Mouse (Mus musculus) thymus, postnatal 0 days (tissue): ENCODE data around the gene Mcf2l. TPM values are rescaled to one million over a fixed set of nuclear protein-coding genes. Genes with fewer than 3 reads are reported as not detected.

Source experiments
- DNase-seq: peaks from one replicate; pipeline ENCODE4 v3.0.0-alpha.2; 2015; ENCODE audit warnings: low spot score
- polyA plus RNA-seq: library from polyadenylated mRNA; unstranded; fragments of >200 nt; fragmentation: Nextera tagmentation; extraction: Ambion mirVana; gene quantifications from 2 replicates; pipeline ENCODE4 v1.2.1, GENCODE M21; 2015

Gene Mcf2l
- polyA plus RNA-seq, 1 experiment from 2014 or later = 4.8 TPM

DNA sequence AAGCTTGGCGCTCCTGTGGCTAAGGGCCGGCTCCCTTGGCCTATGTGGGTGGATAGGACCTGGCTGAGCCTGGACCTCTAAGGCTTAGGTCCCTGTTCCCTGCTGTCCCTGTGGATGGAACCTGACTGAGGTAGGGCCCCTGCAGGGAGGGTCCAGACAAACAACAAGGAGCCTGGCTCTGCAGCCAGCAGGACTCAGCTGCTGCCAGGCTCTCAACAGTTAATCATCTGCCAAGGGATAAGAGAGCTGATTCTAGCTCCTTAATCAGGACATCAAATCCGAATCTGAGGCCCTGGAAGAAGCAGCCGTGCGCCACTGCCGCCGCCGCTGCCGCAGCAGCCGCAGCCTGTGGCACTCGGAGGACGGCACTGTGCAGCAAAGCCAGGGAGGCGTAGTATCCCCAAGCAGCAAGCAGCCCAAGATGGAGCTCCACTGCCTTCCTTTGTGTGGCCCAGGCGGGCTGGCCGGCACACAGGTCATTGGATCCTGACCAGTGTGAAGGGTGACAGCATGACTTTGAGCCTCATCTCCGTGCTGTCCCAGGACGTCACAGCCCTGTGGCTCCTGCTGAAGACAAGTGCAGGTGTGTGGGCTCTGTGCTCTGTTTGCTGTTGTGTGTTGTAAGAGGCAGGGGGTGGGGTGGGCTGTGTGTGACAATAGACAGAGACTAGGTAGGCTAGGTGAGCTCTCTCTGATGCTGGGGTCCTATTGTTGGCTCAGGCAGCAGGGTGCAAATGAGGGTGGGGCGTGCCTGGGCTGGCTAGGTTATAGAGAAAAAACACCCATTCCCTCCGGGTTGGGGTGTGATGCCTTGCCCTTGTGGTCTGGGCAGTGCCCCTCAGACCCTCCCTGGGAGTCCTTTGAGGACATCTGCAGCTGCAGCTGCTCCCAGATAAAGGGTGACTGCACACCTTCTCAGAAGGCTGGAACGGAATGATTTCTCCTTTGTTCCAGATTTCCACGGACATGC, 74.3 kb downstream of the Mcf2l start:
- DNase-seq = no peak

DNA sequence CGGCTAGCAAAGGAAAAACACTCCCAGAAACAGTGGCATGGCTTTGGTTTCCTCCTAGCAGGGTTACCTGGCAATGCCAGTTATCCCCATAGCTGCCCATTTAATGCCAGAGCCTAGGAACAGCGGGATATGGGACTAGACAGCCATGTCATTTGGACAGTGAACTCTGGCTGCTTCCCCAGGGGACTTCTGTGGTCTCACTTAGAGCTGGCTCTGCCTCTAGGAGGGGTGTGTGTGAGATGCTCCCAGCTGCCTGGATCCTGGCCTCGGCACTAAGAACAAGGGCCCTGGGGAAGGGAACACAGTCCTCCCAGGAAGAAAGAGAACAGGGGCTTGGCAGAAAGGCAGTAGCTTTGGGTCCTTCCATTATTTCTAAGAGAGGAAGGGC, 75.0 kb downstream of the Mcf2l start:
- DNase-seq = no peak

DNA sequence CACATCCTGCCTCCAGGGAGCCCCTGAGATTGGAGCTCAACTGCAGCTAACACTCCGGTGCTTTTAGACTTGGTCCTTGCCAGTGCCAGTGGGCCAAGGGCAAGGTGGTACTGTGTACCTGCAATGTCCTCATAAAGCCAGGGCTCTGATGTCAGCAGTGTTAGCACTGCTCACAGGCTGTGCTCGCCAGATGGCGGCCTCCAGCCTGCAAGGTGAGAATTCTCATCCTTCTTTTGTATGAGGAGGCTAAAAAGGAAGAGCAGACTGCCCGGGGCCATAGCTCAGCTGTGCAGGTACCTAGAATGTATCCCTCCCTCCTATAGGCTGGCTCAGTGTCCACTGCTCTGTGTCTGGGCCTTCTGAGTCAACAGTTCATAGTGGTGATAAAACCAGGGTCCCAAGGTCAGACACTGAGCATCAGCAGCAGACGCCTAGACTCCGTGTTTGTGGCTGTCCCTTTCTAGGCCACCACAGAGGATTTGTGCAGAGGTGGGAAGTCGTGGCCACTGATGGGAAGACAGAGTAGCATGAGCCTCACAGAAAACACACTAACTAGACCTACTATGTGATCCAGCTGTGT, 77.5 kb downstream of the Mcf2l start:
- DNase-seq = no peak

DNA sequence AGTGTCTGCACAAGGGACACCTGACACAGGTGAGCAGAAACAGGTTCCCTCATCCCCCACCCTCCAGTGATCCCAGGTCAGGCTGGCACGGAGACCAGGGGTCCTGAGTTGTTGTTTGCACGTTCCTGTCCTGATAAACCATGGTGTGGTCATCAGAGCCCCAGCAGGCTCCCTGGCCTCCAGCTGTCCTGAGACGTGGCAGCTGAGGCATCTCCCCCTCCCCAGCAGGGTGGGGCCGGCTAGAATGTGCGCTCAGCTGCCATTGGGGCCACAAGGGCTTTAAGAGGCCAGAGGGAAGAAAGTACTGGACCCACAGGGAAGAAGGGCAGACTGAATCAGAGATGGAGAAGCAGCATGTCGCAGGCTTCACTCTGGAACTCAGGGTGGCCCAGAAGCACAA, 79.1 kb downstream of the Mcf2l start:
- no peak for DNase-seq

DNA sequence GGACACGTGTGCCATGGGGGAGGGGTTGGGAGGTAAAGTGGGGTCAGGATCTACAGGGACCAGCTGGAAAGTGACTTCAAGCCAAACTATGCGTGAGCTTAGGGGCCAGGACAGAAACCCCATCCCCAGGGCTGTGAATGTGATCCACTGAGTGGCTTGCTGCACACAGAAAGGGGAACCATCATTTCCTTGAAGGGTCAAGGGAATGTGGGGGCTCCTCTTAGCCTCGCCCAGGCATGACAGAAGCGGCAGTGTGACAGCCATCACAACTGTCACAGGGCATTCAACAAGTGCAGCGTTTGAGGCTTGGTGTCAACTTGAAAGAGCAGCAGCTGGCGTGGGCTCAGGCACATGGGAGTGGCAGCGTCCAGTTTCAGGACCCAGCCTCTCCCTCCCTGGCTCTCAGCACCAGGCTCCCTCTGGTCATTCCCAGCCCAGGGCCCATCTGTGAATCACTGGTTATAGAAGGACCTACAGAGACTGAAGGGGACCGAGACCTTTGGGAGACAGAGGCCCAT, 81.8 kb downstream of the Mcf2l start:
- no peak for DNase-seq

DNA sequence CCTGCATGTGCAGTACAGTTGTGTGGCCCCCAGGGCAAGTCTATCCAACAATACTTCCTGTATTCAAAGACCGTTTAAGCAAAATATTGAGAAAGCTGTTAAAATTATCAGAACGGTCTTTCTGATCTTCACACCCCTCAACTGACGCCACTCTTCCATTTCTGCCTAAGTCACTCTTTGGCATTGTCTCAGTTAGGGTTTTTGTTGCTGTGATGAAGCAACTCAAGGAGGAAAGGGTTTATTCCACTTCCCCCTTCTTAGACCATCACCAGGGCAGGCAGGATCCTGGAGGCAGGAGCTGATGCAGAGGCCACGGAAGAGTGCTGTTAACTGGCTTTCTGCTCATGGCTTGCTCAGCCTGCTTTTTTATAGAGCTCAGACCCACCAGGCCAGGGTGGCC, 82.3 kb downstream of the Mcf2l start:
- DNase-seq = no peak

DNA sequence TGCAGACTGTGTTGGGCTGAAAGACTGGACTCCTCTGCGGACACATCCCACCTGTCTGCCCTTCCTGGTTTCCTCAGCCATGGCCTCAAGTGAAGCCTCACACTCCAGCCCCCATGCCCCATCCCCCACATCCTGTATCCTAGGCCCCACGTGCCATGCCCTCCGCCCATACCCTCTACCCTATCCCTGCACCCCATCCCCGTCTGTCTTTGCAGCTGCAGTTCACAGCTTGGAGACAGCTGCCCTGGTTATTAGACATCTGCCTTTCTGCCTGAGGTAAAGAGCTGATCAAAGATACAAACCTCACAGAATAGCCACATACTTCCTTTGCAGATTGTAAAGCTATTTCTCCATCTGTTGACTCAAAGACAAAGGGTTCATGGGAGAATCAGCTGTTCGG, 83.3 kb downstream of the Mcf2l start:
- DNase-seq = peak; percentile 66

DNA sequence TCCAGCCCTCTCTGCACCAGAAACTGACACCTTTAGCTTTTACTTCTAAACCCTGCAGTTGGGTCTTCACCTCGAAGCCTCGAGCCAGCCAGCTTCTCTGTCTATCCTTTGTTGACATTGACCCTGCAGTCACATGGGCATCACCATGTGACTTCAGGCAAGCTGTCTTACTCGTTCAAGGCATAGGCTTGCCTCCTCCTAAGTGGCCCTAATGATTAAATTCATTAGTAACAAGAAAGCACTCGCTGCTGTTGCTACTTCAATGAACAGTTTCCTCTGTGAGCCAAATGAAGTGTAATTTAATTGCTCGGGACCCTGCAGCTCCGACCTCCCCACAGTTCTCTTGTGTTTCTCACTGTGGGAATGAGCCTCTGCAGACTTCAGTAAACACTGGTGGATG, 83.8 kb downstream of the Mcf2l start:
- DNase-seq = no peak

DNA sequence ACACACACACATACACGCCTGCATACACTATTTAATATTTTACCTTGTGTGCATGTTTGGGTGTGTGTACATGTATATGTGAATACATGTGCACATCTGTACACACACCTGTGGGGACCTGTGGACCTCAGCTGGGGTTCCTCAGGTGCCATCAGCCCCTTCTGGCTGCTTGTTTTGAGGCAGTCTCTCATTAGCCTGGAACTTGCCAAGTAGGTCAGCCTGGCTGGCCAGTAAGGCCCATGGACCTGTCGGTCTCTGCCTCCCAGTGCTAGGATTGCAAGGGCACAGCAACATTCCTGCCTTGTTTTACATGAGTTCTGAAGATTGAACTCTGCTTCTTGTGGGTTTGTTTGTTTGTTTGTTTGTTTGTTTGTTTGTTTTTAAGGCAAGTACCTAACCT, 87.0 kb downstream of the Mcf2l start:
- no peak for DNase-seq

DNA sequence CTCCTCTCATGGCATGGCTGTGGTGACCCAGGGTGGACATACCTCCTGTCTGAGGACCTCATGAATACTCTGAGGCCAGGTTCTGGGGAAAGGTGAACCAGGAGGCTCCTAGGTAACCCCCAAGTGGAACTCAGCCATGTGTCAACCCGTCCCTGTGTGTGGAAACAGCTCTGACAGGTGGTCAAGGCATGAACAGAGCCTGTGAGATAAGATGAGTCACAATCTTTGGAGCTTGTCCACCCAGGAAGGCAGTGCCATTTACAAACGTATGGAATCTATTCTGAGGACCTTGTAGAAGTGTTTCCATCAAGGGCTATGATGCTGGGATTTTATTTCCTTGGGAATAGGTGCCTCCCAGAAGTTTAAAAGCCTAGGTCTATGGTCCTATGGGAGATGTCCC, 87.6 kb downstream of the Mcf2l start:
- DNase-seq = no peak

DNA sequence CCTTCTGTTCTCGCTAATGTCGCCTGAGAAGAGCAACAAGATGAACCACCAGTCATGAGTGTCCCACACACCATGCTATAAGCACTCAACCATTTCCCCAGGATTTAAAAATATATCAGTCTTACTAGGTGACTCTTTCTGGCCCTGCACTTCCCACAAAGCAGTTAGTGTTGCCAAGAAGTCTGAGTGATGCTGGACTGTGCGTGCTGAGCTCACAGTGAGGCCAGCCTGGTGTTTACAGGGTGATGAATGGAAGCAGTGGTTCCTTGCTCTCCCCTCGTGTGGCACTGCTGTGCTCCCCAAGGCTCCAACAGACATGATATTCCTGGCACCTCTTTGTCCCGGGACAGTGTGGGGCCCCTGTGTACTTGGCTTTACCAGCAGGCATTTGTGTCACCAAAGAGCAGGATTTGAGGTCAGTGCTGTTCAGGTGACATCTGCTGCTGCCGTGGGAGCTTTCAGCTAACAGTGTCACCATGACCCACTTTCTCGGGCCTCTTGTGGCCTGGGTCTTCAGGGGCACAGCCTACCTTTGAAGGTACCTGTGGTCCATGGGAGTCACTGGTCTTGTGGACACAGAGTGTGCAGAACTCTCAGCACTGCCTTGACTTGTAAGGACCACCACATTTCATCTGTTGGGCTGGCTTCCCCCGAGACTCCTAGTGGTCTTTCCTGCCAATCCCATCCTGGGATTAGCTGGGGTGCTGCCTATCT, 88.4 kb downstream of the Mcf2l start:
- no peak for DNase-seq

DNA sequence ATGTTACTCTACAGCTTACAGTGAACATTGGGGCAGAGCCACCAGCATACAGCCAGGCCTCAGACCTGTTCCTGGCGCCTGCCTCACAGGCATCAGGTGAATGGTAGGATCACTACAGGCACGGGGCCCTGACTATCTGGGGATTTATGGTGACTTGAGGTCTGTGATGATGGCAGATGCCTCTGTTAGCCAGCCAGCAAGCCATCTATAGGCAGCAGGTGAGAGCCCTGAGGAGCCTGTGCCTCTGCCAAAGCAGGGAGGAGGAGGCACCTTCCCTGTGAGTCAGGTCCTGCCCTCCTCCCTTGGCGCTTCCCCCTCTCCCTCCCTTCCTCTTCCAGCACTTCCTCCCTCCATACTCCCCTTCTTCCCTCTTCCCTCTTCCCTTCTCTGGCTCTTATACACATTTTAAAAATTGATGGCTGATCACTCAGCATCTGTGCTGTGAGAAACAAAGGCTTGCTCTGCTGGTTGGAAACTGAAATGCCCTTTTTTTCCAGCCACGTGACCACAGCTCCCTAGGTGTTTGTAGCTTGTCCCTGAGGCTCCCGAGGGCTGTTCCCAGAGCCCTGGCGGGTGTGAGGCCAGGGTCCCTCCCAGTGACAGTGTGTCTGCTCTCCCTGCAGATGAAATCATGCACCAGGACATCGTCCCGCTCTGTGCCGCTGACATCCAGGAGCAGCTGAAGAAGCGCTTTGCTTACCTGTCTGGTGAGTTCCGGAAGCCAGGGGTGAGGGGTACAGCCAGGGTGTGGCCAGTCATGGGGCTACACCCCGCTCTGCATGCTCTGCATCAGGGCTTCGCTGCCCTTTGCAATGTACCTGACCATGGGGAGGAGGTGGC, 89.2 kb downstream of the Mcf2l start:
- DNase-seq = no peak

DNA sequence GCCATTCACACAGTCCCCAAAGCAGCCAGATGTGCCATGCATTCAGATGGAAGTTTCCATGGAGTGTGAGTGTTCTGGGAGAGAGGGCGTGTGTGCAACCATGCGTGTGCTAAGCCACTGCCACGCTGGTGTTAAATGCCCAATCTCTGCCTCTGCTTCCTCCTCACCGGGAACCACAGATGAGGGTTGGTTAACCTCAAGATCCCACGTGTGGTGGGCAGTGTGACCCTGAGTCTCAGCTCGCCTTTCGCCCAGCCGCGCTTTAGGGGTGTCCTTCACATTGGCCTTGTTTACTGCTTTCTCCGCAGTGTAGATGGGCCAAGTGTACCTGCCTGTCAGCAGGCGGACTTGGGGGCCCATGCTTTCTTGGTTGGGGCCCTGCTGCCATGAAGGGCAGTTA, 102.7 kb downstream of the Mcf2l start:
- DNase-seq = no peak

DNA sequence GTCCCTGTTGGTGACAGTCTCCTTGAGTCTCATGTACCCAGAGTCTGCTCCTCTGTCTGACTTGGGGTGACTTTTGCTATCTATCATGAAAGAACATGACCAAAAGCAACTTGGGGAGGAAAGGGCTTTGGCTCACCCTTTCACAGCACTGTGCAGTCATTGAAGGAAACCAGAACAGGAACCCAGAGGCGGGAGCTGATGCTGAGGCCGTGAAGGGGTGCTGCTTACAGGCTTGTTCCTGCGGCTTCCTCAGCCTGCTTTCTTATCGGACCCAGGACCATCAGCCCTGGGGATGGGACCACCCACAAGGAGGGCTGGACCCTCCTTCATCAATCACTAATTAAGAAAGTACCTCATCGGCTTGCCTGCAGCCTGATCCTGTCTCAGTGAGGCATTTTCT, 103.1 kb downstream of the Mcf2l start:
- no peak for DNase-seq

DNA sequence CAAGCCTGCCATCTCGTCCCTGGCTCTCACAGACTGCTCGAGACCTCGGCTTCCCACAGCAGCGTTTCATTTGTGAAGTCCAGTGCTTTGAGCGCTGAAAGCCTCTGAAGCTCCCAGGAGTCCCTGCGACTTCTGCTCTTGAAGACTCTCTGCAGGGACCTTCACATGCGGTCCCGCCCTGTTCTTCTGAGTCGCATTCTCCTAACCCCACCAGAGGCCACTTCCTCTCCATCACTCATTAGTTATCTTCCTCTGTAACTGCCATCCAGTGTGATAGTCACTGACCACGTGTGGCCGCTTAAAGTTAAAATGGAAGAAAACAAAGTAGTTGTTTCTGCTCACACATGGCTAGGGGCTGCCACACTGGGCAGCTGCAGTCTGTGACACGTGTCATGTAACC, 103.7 kb downstream of the Mcf2l start:
- DNase-seq = no peak

DNA sequence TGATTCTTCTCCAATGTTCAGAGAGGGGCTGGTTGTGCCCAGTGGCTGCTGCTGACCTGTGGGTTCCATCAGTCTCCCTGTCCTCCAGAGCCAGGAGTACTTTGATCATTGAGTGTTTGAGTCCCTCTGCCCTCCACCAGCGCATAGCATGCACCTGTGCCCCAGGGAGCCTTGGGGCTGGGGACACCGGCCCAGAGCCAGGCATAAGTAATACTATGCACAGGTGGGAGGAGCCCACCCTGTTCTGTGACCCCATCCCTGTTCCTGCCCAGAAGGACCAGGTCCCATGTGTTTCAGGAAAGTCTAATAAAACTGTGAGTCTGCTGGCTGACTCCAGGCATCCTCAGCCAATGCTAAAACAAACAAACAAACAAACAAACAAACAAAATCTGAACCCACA, 104.7 kb downstream of the Mcf2l start:
- DNase-seq = no peak

DNA sequence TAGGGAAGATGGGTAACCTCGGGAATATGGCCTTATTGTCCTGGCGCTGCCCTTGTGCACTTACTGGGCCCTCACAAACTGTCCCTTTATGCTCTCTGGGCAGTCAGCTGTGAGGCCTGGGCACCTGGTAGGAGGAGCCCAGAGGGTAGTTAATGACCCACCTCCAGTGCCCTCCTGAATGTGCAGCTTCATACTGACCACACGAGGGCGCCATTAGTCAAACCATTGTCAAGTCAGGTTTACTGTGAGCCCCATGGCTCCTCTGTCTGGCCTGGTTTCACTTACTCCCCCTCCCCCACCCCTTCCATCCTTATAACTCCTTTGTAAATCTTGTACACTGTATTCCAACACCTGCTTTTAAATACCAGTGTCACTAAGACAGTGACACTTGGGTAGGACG, 105.1 kb downstream of the Mcf2l start:
- DNase-seq = peak; percentile 77

DNA sequence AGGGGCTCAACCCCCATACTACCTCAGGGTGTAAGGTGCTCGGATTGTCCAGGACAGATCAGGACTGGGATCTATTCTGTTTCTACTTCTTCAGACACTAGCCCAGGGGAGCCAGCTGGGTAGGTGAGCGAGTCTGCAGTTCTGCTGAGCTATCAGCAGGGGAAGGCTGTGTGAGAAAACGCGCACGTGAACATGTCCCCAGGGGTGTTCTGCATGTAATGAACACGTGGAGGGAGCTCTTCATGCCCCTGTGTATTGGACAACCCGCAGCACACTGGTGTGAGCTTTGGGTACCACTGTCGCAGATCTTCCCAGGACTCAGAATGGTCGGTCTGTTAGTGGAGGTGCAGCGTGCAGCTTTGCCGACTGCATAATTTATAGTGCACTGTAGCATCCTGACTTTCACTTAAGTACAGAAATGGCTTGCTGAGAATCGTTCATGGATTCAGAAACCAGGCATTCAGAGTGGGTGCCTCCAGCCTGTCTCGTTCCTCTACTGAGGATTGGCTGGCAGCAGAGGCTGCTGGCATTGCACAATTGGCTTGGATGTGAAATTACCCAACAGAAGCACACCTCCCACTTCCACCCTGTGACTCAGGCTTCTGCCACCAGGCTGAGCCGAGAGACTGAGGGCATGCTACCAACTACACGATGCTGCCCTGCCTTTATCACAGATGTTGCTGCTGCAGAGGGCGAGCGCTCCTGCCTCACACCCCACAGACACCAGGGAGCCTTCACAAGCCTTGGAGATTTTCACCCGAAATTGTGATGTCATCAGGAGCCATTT, 110.3 kb downstream of the Mcf2l start:
- no peak for DNase-seq

DNA sequence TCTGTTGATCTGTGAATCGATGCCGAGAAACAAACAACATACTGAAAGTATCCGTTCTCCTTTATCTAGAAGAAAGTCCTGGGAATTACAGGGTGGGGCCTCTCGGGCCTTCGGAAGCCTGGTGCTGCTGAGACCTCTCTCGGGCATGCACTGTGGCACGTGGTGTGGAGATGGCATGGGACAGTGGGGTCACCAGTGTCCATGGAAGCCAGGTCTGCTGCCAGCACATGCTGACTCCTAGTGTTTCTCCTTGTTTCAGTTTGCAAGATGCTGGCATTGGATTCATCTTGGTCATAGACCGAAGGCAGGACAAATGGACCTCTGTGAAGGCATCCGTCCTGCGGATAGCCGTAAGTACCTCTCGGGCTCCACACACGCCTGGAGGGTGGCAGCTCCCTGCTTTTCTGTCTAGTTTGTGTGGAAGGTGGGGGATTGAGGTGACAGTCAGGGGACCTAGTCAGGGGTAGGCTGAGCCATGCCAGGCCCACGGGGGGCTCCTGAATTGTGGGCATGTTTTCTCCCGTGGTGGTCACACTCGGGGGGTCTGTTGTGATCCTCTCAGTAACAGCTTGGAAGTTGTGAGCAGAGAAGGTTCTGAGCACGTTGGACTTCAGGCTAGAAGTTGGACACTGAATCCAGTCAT, 111.1 kb downstream of the Mcf2l start:
- DNase-seq = no peak

DNA sequence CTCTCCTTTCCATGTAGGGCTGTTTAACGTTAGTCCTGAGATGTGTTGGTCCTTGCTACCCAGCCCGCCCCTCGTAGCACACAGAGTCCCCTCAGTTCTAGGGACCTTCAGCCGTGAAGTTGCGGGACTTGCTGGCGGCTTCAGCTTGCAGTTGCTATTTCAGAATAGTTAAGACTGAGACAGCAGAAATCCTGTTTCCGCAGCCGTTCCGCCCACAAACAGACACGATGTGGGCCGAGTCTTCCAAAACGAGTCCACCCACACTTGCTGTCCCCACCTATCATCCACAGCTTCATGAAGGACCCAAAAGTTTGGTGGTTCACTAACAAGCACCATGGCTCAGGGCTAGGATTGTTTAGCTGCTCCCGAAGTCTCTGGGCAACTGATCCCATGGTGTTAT, 111.7 kb downstream of the Mcf2l start:
- DNase-seq = no peak
